Mouse (Mus musculus): Measurements from ENCODE around the gene Nup188. TPM values are rescaled to one million over a fixed set of nuclear protein-coding genes. Genes with fewer than 3 reads are reported as not detected.

Gene Nup188
- total RNA-seq, 1 experiment from 2014 or later = 16.5 TPM

Other genes starting within 250 kb of the Nup188 start
- not detected in 3 replicates for gene Wdr34, start 237.5 kb upstream of the Nup188 start, total RNA-seq (2017)
- 427 to 462 TPM (median 441 TPM) in 3 replicates for gene Set, start 229.0 kb upstream of the Nup188 start, total RNA-seq (2017)
- gene Pkn3, start 208.7 kb upstream of the Nup188 start, total RNA-seq (2017) = 0.38 to 1.1 TPM (median 0.39 TPM) in 3 replicates
- gene Zdhhc12, start 192.7 kb upstream of the Nup188 start, total RNA-seq (2017) = 2.6 to 7.1 TPM (median 6.6 TPM) in 3 replicates
- gene Zer1, start 161.8 kb upstream of the Nup188 start, total RNA-seq (2017) = 10.0 to 26.5 TPM (median 12.6 TPM) in 3 replicates
- 33.8 to 54.8 TPM (median 52.4 TPM) in 3 replicates for gene Tbc1d13, start 152.7 kb upstream of the Nup188 start, total RNA-seq (2017)
- 2.9 to 7.7 TPM (median 3.3 TPM) in 3 replicates for gene Endog, start 114.9 kb upstream of the Nup188 start, total RNA-seq (2017)
- gene Spout1, start 107.9 kb upstream of the Nup188 start, total RNA-seq (2017) = 5.2 to 12.6 TPM (median 8.4 TPM) in 3 replicates
- 1.2 to 4.5 TPM (median 2.9 TPM) in 3 replicates for gene Kyat1, start 80.5 kb upstream of the Nup188 start, total RNA-seq (2017)
- gene Lrrc8a, start 48.7 kb upstream of the Nup188 start, total RNA-seq (2017) = 8.1 to 13.5 TPM (median 9.8 TPM) in 3 replicates
- gene Gm28035, start 45.8 kb upstream of the Nup188 start, total RNA-seq (2017) = 1.8 to 2.0 TPM in 2 of 3 replicates, not detected in the other
- 1.2 to 4.2 TPM (median 1.2 TPM) in 3 replicates for gene Phyhd1, start 20.2 kb upstream of the Nup188 start, total RNA-seq (2017)
- not detected in 3 replicates for gene Gm28038, start 5.4 kb upstream of the Nup188 start, total RNA-seq (2017)
- gene Dolk, start 63 bp upstream of the Nup188 start, total RNA-seq (2017) = 9.3 to 14.3 TPM (median 11.0 TPM) in 3 replicates
- 34.7 to 65.9 TPM (median 40.3 TPM) in 3 replicates for gene Sh3glb2, start 72.9 kb downstream of the Nup188 start, total RNA-seq (2017)
- 6.9 to 14.1 TPM in 2 of 3 replicates, not detected in the other for gene Miga2, start 77.8 kb downstream of the Nup188 start, total RNA-seq (2017)
- 11.3 to 25.4 TPM (median 19.3 TPM) in 3 replicates for gene Dolpp1, start 105.9 kb downstream of the Nup188 start, total RNA-seq (2017)
- 5.1 to 16.4 TPM (median 6.8 TPM) in 3 replicates for gene Crat, start 129.4 kb downstream of the Nup188 start, total RNA-seq (2017)
- gene Ptpa, start 129.6 kb downstream of the Nup188 start, total RNA-seq (2017) = 23.0 to 45.8 TPM (median 34.5 TPM) in 3 replicates
- 0.29 to 1.8 TPM (median 1.7 TPM) in 3 replicates for gene Ier5l, start 187.8 kb downstream of the Nup188 start, total RNA-seq (2017)